Comparison of ENCODE assay signal across 8 mouse cellular contexts in the genomic region with DNA sequence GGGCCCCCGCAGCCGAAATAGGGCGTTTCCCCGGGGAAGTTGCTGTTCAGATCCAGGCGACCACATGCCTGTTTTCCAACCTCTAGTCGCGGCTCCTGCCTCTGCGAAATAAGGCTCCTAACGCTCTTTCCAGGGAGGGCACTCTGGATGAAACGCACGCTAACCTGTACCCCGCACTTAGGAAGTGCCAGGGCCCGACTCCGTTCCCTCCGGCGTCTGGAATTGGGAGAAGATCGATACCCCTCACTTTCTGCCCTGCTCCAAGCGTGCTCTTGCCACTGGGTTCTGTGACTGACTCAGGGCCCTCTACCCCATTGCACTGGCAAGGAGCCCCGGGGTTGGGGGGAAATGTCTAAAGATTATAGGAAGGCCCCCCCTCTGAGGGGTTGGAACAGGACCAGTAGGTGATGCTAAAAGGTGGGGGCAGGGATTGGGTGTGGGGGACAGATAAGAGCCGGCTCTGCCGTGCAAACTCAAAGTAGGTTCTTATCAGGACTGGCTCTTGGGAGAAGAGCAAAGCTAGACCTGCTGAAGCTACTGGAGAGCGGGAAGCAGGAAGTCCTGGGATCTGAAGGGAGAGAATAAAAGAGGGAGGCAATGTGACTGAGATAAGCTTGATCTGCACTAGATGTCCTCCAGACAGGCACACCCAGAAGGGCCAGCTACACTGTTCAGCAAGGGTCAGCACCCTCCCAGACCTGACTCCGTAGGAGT. TPM values are rescaled to one million over a fixed set of nuclear protein-coding genes. Genes with fewer than 3 reads are reported as not detected.
A peak's percentile ranks its signal among the peaks of the same experiment; 100 is the strongest.
DNase-seq lines count a peak whose midpoint lies in the region; ATAC-seq and TF ChIP-seq lines count a peak whose summit lies in the region.

No protein-coding gene starts in this region.

- no peaks in the 10 kb centered on the region for H3K9me3 ChIP-seq in heart, embryonic 13.5 days
- H3K9me3 ChIP-seq in midbrain, embryonic 11.5 days (ENCODE audit: control insufficient read depth, low read length), result no peaks in the 10 kb centered on the region
- H3K9me3 ChIP-seq in stomach, postnatal 0 days (ENCODE audit: control insufficient read depth, low read length), result no peaks in the 10 kb centered on the region

- no peak for TF ChIP-seq POLR2A in cortical plate, adult 2 months (IDR thresholded peaks at IDR 0.05; ENCODE audit: extremely low read depth, insufficient read depth, low read length)

- peak overlapping the region; percentile 44 for H3K27ac ChIP-seq in left cerebral cortex, adult 2 months
- 0 out of 2 replicates have a peak overlapping the region, but pooled peaks have one; percentile 21 for H3K27ac ChIP-seq in cortical plate, adult 2 months (ENCODE audit: insufficient read depth, low read length)
- peak overlapping the region; percentile 97 for H3K27ac ChIP-seq in heart, embryonic 13.5 days (replicated peaks)
- H3K27ac ChIP-seq in midbrain, embryonic 11.5 days (ENCODE audit: low read depth, low read length), result no peak overlapping the region; the same call in 1 of the 2 replicates
- H3K27ac ChIP-seq in stomach, postnatal 0 days (replicated peaks), result peak overlapping the region; percentile 78

- intact Hi-C loops in left cerebral cortex, adult 2 months (cut with DNase I), result loop anchor here (5.0 to 10.0 kb wide), 4 partner anchors 146 to 593 kb away; partner anchors contain the start of gene Gpr27

- 2% methylated on average over 23 of the region's 23 CpGs for WGBS in heart, embryonic 13.5 days
- WGBS in midbrain, embryonic 11.5 days, result 1% methylated on average over 23 of the region's 23 CpGs
- WGBS in stomach, postnatal 0 days, result 3% methylated on average over 23 of the region's 23 CpGs

- H3K27me3 ChIP-seq in heart, embryonic 13.5 days (replicated peaks), result peaks cover 20% of the 10 kb centered on the region; the same call in 1 of the 2 replicates
- peaks cover 16% of the 10 kb centered on the region for H3K27me3 ChIP-seq in midbrain, embryonic 11.5 days (ENCODE audit: control insufficient read depth, insufficient read depth, low read length)
- no peaks in the 10 kb centered on the region for H3K27me3 ChIP-seq in stomach, postnatal 0 days (ENCODE audit: control insufficient read depth, insufficient read depth, low read length)

- H3K36me3 ChIP-seq in heart, embryonic 13.5 days, result no peaks in the 10 kb centered on the region
- H3K36me3 ChIP-seq in midbrain, embryonic 11.5 days (ENCODE audit: control insufficient read depth, insufficient read depth, low read length), result no peaks in the 10 kb centered on the region
- H3K36me3 ChIP-seq in stomach, postnatal 0 days (ENCODE audit: control insufficient read depth, insufficient read depth, low read length), result no peaks in the 10 kb centered on the region

- H3K9ac ChIP-seq in heart, embryonic 13.5 days, result peak overlapping the region; percentile 85
- peak overlapping the region; percentile 62 for H3K9ac ChIP-seq in midbrain, embryonic 11.5 days (ENCODE audit: low read length)
- H3K9ac ChIP-seq in stomach, postnatal 0 days (ENCODE audit: low read length), result peak overlapping the region; percentile 72

- H3K4me1 ChIP-seq in cortical plate, adult 2 months (ENCODE audit: control insufficient read depth, insufficient read depth, low read length), result peaks cover 3% of the 10 kb centered on the region; the same call in 1 of the 2 replicates
- H3K4me1 ChIP-seq in heart, embryonic 13.5 days, result peaks cover 41% of the 10 kb centered on the region
- peaks cover 19% of the 10 kb centered on the region for H3K4me1 ChIP-seq in midbrain, embryonic 11.5 days (ENCODE audit: control insufficient read depth, insufficient read depth, low read length)
- H3K4me1 ChIP-seq in stomach, postnatal 0 days (replicated peaks; ENCODE audit: control insufficient read depth, insufficient read depth), result peaks cover 6% of the 10 kb centered on the region

- peak overlapping the region; percentile 97 for H3K4me2 ChIP-seq in heart, embryonic 13.5 days
- peak overlapping the region; percentile 79 for H3K4me2 ChIP-seq in midbrain, embryonic 11.5 days
- peak overlapping the region; percentile 94 for H3K4me2 ChIP-seq in stomach, postnatal 0 days (replicated peaks; ENCODE audit: low read depth)

- no peak for ATAC-seq in heart, embryonic 13.5 days (ENCODE audit: extremely low read depth, insufficient number of reproducible peaks, low FRiP score, low TSS enrichment)
- ATAC-seq in midbrain, embryonic 11.5 days (ENCODE audit: low FRiP score), result peak; percentile 12
- peak; percentile 1; the same call in 1 of the 2 replicates for ATAC-seq in stomach, postnatal 0 days (ENCODE audit: low FRiP score, low TSS enrichment)

- H3K4me3 ChIP-seq in left cerebral cortex, adult 2 months, result peak overlapping the region; percentile 78
- peak overlapping the region; percentile 20 for H3K4me3 ChIP-seq in cortical plate, adult 2 months (ENCODE audit: insufficient read depth, low read length)
- H3K4me3 ChIP-seq in heart, embryonic 13.5 days, result peak overlapping the region; percentile 77
- peak overlapping the region; percentile 77 for H3K4me3 ChIP-seq in midbrain, embryonic 11.5 days (ENCODE audit: low read depth, low read length)
- peak overlapping the region; percentile 56 for H3K4me3 ChIP-seq in stomach, postnatal 0 days (ENCODE audit: low read depth, low read length)

- DNase-seq in left cerebral cortex, adult 2 months (ENCODE audit: extremely low spot score in 1 of 2, low spot score in 2 of 2), result peak in 1 of 2 experiments; percentile 14
- DNase-seq in left cerebral cortex, adult 11 months (ENCODE audit: low spot score), result no peak
- DNase-seq in MN1 (ENCODE audit: low spot score), result peak; percentile 26
- DNase-seq in layer of hippocampus, postnatal 10 days (ENCODE audit: low spot score in 2 of 2), result peak; percentile 44 to 48
- DNase-seq in midbrain, embryonic 11.5 days (ENCODE audit: low spot score, missing footprints), result peak; percentile 97
- no peak for DNase-seq in stomach, postnatal 0 days (ENCODE audit: low spot score)

- no peak for TF ChIP-seq EP300 in stomach, postnatal 0 days (optimal IDR thresholded peaks at IDR 0.05)

- TF ChIP-seq CTCF in left cerebral cortex, adult 2 months (IDR thresholded peaks at IDR 0.05), result no peak
- TF ChIP-seq CTCF in cortical plate, adult 2 months (IDR thresholded peaks at IDR 0.05; ENCODE audit: extremely low read depth, insufficient read depth, low read length), result no peak
- no peak for TF ChIP-seq CTCF in stomach, postnatal 0 days (IDR thresholded peaks at IDR 0.05; ENCODE audit: low read depth)

RNA-seq across cellular contexts. Expression of gene Rybp, which starts 0.9 kb away (rescaled TPM):
- total RNA-seq in left cerebral cortex, adult 2 months (2021), result 10 to 100 TPM; 46.2 to 56.4 TPM
- polyA plus RNA-seq in cortical plate, adult 2 months (2012; rRNA removed), result 36.6 and 37.4 TPM in 2 replicates
- 12.1 and 12.2 TPM in 2 replicates for polyA plus RNA-seq in heart, embryonic 13.5 days (2015; fragmentation: Nextera tagmentation; extraction: Ambion mirVana)
- 10 to 100 TPM; 55.7 to 59.7 TPM for total RNA-seq in layer of hippocampus, postnatal 10 days (2021)
- polyA plus RNA-seq in midbrain, embryonic 11.5 days (2014; fragmentation: Nextera tagmentation; extraction: Ambion mirVana), result 10.0 and 10.3 TPM in 2 replicates
- 10.4 and 12.7 TPM in 2 replicates for polyA plus RNA-seq in stomach, postnatal 0 days (2015; fragmentation: Nextera tagmentation; extraction: Ambion mirVana)

Comparison
In these comparisons a context has a peak if more than half of its experiments do, and no peak if none do; other contexts are left out.
1. DNase-seq: peak in MN1 (single experiment), layer of hippocampus, postnatal 10 days (2 of 2) and midbrain, embryonic 11.5 days (single experiment); none in left cerebral cortex, adult 11 months (single experiment) and stomach, postnatal 0 days (single experiment).
2. H3K4me3 ChIP-seq: peak in every context shown above with its lines; median percentile 78 in left cerebral cortex, adult 2 months; 77 in heart, embryonic 13.5 days; 77 in midbrain, embryonic 11.5 days; 56 in stomach, postnatal 0 days; 20 in cortical plate, adult 2 months.
3. Peak in every context shown above with its lines, with median percentiles within 50 percentile points of each other: H3K4me2 ChIP-seq and H3K9ac ChIP-seq.